Mouse (Mus musculus) right cerebral cortex, adult 2 months (tissue): Measurements from ENCODE around the gene Mdga2.

ENCODE experiments used
- DNase-seq, 2 experiments: peaks; one replicate each; pipeline ENCODE4 v3.0.0; 2021 to 2022; ENCODE audit warnings: low spot score in 2 of 2

Mdga2 gene

GRCm38 (mm10) chr12:67222221-67223025, at the start of gene Mdga2:
Mdga2 (minus strand) TSS chr12:67222549.
- peak; percentile 80 to 86 for DNase-seq

- DNase-seq = no peak
Measured at GRCm38 (mm10) chr12:67267409-67267808, 45.1 kb upstream of the Mdga2 start.

- no peak for DNase-seq
Measured at GRCm38 (mm10) chr12:67223530-67223929, 1.2 kb upstream of the Mdga2 start.

GRCm38 (mm10) chr12:67221329-67222220, 774 bp downstream of the Mdga2 start:
- DNase-seq = peak; percentile 66 to 69

GRCm38 (mm10) chr12:67220641-67221231, 1.6 kb downstream of the Mdga2 start:
- peak; percentile 70 to 73 for DNase-seq

GRCm38 (mm10) chr12:67220041-67220440, 2.3 kb downstream of the Mdga2 start:
- peak; percentile 22 to 53 for DNase-seq

GRCm38 (mm10) chr12:67219564-67219963, 2.8 kb downstream of the Mdga2 start:
- peak; percentile 22 to 25 for DNase-seq

- no peak for DNase-seq
Measured at GRCm38 (mm10) chr12:67212801-67213200, 9.5 kb downstream of the Mdga2 start.

GRCm38 (mm10) chr12:67178155-67178554, 44.2 kb downstream of the Mdga2 start:
- no peak for DNase-seq

- no peak for DNase-seq
Measured at GRCm38 (mm10) chr12:67156569-67157237, 65.6 kb downstream of the Mdga2 start.

- no peak for DNase-seq
Measured at GRCm38 (mm10) chr12:67153077-67153476, 69.3 kb downstream of the Mdga2 start.

- DNase-seq = no peak
Measured at GRCm38 (mm10) chr12:67141605-67142004, 80.7 kb downstream of the Mdga2 start.

- DNase-seq = no peak
Measured at GRCm38 (mm10) chr12:67140131-67140530, 82.2 kb downstream of the Mdga2 start.

- no peak for DNase-seq
Measured at GRCm38 (mm10) chr12:67127457-67127856, 94.9 kb downstream of the Mdga2 start.

- no peak for DNase-seq
Measured at GRCm38 (mm10) chr12:67123874-67124273, 98.5 kb downstream of the Mdga2 start.

GRCm38 (mm10) chr12:67118652-67119515, 103.5 kb downstream of the Mdga2 start:
- DNase-seq = no peak

GRCm38 (mm10) chr12:67104171-67104570, 118.2 kb downstream of the Mdga2 start:
- no peak for DNase-seq

- DNase-seq = no peak
Measured at GRCm38 (mm10) chr12:67094414-67094813, 127.9 kb downstream of the Mdga2 start.

- DNase-seq = no peak
Measured at GRCm38 (mm10) chr12:67090420-67090965, 131.9 kb downstream of the Mdga2 start.
